Mouse (Mus musculus) CH12.LX (cell line): ENCODE results near the gene Scrt2.

Experiments
- BHLHE40 ChIP-seq: IDR thresholded peaks from 2 replicates; pipeline ENCODE4 v1.6.1; 2011; ENCODE audit warnings: mild to moderate bottlenecking, low read depth, low read length, improper control_type of control experiment
- CHD2 ChIP-seq: IDR thresholded peaks from 2 replicates; pipeline ENCODE4 v1.6.1; 2011; ENCODE audit warnings: low read length, improper control_type of control experiment
- CTCF ChIP-seq, 2 experiments: IDR thresholded peaks in 1 of 2; conservative IDR thresholded peaks in 1 of 2; 2 replicates each; pipeline ENCODE4 v1.5.1; 2011 to 2012; ENCODE audit warnings: low read depth in 2 of 2, low read length in 2 of 2, improper control_type of control experiment in 1 of 2, inconsistent platforms in 1 of 2, mild to moderate bottlenecking in 1 of 2, moderate library complexity in 1 of 2
- EP300 ChIP-seq: IDR thresholded peaks from 2 replicates; pipeline ENCODE4 v1.6.1; 2011; ENCODE audit warnings: low read length, improper control_type of control experiment
- MAX ChIP-seq: IDR thresholded peaks from 2 replicates; pipeline ENCODE4 v1.6.1; 2011; ENCODE audit warnings: low read length, improper control_type of control experiment
- MYC ChIP-seq: IDR thresholded peaks from 2 replicates; pipeline ENCODE4 v1.6.1; 2011; ENCODE audit warnings: low read depth, mild to moderate bottlenecking, improper control_type of control experiment, low read length
- NRF1 ChIP-seq: IDR thresholded peaks from 2 replicates; pipeline ENCODE4 v1.6.1; 2014; ENCODE audit warnings: low read depth, mild to moderate bottlenecking, inconsistent platforms, low read length, improper control_type of control experiment, moderate library complexity
- POLR2A ChIP-seq: IDR thresholded peaks from 2 replicates; pipeline ENCODE4 v1.6.1; 2011; ENCODE audit warnings: low read depth, mild to moderate bottlenecking, improper control_type of control experiment, low read length
- POLR2AphosphoS2 ChIP-seq: IDR thresholded peaks from 2 replicates; pipeline ENCODE4 v1.6.1; 2011; ENCODE audit warnings: low read depth, low read length, improper control_type of control experiment
- SIN3A ChIP-seq: IDR thresholded peaks from 2 replicates; pipeline ENCODE4 v1.6.1; 2012; ENCODE audit warnings: low read length, improper control_type of control experiment, inconsistent platforms
- USF1 ChIP-seq: IDR thresholded peaks from 2 replicates; pipeline ENCODE4 v1.6.1; 2014; ENCODE audit warnings: low read depth, mild to moderate bottlenecking, inconsistent platforms, low read length, improper control_type of control experiment
- USF2 ChIP-seq: conservative IDR thresholded peaks from 2 replicates; pipeline ENCODE4 v1.6.1; 2011; ENCODE audit warnings: low read depth, low read length, improper control_type of control experiment

DNA sequence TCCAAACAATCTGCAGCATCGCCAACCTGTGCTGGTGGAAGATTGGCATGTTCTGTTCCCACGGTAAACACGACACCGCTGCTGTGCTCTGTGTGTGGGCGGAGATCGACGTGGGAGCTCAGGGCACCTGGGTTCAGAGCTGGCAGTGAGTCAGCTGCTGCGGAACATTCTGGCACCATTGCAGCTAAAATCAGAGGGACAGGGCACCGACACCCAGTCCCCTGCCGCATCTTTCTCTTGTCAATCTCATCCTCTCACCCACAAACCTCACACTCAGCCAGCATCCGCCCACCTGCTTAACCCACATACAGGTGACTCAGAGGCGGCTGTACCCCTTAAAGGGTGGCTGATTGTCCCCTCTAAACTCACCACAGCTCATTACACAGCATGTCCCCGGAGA lies 20.4 kb downstream of the Scrt2 start:
- TF ChIP-seq CTCF (conservative IDR thresholded peaks at IDR 0.05 in 1 of 2, IDR thresholded peaks at IDR 0.05 in 1 of 2; ENCODE audit: low read depth in 2 of 2, low read length in 2 of 2), result no peak
- TF ChIP-seq MAX, result no peak
- no peak for TF ChIP-seq BHLHE40
- no peak for TF ChIP-seq USF2
- TF ChIP-seq MYC, result no peak
- no peak for TF ChIP-seq EP300
- TF ChIP-seq USF1, result no peak
- TF ChIP-seq CHD2, result no peak
- TF ChIP-seq POLR2A, result no peak
- no peak for TF ChIP-seq SIN3A
- no peak for TF ChIP-seq NRF1
- no peak for TF ChIP-seq POLR2AphosphoS2
